Mouse (Mus musculus) v-Abl transformed pro-B cells (cell line): ENCODE results near the gene Kbtbd4.
"Not testable (repeated sequence)": the region's sequence is repeated elsewhere in the genome, so short reads cannot be mapped to it uniquely, and the experiment has no call there.

Experiments
- in situ Hi-C, 2 experiments: fragments of 400-800 bp; cut with MboI; formaldehyde crosslinking; loops; one replicate each; pipeline ENCODE4 v1.15.1; 2025; ENCODE audit not compliant: unreplicated experiment in 2 of 2

Kbtbd4 gene

DNA sequence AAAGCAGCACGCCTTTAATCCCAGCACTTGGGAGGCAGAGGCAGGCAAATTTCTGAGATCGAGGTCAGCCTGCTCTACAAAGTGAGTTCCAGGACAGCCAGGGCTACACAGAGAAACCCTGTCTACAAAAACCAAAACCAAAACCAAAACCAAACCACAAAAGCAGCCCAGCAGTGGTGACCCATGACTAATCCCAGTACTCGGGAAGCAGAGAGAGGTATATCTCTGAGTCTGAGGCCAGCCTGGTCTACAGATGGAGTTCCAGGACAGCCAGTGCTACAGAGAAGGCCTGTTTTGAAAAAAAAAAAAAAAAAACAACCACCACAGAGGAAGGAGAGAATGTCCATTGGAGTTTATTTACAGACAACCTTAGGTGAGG, 10.3 kb upstream of the Kbtbd4 start:
- in situ Hi-C loops = not testable (repeated sequence)

DNA sequence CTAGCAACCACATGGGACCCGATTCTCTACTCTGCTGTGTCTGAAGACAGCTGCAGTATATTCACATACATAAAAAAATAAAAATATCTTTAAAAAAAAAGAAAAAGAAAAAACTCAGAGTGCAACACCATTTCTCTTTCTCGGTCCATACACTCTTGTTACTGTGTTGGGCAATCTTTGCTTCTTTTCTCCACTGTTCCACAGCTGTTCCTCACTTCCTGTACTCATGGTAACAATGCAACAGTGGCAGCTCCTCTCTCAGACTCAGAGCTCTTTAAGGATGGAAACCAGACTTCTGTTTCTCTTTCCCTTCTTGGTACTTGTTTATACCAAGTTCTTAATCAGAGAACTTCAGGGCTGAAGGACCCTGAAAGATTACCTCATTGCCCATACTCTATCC, 1.1 kb upstream of the Kbtbd4 start:
- in situ Hi-C loops = no loop called here

GRCm38 (mm10) chr2:90904856-90905224, 300 bp downstream of the Kbtbd4 start:
- in situ Hi-C loops = no loop called here

DNA sequence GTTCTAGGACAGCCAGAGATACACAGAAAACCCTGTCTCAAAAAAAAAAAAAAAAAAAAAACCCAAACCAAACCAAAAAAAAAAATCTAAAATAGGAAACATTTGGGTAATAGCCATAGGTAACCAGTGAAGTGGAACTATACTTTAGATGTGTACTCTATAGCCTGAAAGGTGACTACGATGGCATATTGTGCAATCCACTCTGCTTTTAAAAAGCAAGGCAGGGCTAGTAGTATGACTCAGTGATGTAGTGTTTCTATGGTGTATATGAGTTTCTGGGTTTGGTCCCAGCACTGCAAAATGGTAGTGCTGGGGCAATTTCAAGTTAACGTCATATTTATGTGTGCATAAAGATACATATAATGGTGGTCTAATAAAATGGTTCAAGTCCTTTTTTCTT, 2.2 kb downstream of the Kbtbd4 start:
- in situ Hi-C loops = no loop called here

GRCm38 (mm10) chr2:90910861-90911260, 6.3 kb downstream of the Kbtbd4 start:
- in situ Hi-C loops = no loop called here

- in situ Hi-C loops = no loop called here
Measured at GRCm38 (mm10) chr2:90911668-90912067, 7.1 kb downstream of the Kbtbd4 start.

GRCm38 (mm10) chr2:90913671-90914070, 9.1 kb downstream of the Kbtbd4 start:
- in situ Hi-C loops = no loop called here

DNA sequence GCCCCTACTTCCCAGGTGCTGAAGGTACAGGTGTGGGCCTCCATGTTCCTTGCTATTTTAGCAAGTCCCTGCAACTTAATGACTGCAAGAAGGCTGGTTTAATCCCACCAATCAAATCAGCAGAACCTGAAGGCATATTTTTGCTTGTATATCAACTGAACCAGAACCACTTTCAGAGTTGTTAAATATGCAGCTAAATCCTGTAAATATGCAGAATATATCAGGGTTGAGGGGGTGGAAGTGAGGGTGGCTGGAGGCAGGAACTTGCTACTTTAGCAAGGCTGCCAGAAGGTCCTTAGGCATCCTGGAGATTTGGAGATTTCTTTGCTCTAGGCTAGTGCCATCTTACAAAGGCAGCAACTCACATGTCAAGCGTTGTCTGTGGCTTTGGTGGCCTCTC, 11.0 kb downstream of the Kbtbd4 start:
- in situ Hi-C loops = no loop called here

DNA sequence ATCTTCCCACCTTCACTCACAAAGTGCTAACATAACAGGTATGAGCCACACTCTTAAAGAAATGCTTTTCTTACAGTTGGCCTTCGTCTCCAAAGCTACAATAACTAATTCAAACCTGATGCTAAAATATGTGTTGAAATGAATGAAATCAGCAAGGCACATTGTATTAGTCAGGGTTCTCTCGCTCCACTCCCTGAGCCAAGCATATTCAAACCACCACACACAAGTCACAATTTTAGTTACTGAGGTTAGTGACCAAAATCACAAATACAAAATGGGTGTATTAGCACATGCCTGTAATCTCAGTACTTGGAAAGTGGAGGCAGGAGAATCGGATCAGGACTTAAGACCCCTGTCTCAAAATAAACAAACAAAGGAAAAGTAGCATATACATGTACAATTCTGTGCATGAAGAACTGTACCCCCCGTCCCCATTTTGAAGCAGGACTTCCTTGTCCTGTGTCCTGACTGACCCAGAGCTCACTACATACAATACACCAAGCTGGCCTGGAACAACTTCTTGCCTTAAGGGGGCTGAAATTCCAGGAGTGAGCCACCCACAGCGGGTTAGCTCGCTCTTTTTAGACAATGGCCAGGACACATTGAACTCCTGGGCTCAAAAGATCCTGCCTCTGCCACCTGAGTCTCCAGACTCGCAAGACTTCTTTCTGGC, 12.2 kb downstream of the Kbtbd4 start:
- in situ Hi-C loops = no loop called here

DNA sequence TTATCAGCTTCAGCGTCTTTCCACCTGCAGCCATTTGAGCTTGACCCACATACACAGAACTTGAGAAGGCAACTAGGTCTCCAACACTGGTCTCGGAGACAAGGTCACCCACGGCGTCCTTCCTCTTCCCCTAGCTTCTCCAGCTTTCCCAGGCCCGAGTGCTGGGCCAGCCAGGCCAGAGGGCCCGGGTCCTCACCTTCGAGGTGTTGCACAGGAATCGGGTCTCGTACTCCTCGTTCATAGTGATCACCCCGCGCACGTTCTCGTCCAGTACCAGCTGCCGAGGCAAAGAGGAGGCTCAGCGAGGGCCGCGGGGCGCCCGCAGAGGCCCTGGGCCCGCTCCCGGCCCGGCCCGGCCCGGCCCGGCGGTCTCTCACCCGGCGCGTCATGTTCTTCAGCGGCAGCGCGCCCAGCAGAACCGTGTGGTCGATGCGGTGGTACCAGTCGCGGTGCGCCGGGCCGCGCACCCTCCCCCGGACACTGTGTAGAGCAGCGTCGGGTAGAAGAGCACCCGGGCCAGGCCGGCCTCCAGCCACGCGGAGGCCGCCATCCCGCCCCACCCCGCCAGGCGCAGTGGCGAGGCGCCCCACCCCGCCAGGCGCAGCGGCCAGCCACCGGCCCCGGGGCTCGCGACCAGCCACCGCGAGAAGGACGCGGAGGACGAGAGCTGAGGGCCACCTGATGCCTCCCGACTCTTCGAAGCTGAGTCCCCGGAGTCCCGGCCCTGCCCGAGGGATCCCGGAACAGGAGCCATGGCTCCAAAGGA, 12.9 kb downstream of the Kbtbd4 start:
- in situ Hi-C loops = no loop called here

- in situ Hi-C loops = no loop called here
Measured at GRCm38 (mm10) chr2:90917999-90918698, 13.6 kb downstream of the Kbtbd4 start.

- in situ Hi-C loops = no loop called here
Measured at GRCm38 (mm10) chr2:90921178-90921577, 16.6 kb downstream of the Kbtbd4 start.

DNA sequence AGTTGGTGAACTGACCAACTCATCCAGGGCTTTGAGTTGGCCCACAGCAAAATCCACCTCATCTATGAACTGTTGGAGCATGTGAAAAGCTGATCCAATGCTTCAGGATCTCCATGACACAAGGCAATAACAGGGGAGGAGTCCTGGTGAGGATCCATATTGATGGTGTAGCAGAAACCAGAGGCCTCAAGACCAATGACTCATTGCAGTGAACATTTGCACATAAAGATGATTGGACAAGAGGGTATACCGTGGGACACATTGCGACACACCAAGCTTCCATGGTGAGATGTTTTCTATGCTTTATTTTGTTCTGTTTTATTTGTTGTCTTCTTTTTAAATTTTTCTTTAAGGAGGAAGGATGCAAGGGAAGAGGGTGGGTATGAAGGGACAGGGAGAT, 18.1 kb downstream of the Kbtbd4 start:
- in situ Hi-C loops = no loop called here

DNA sequence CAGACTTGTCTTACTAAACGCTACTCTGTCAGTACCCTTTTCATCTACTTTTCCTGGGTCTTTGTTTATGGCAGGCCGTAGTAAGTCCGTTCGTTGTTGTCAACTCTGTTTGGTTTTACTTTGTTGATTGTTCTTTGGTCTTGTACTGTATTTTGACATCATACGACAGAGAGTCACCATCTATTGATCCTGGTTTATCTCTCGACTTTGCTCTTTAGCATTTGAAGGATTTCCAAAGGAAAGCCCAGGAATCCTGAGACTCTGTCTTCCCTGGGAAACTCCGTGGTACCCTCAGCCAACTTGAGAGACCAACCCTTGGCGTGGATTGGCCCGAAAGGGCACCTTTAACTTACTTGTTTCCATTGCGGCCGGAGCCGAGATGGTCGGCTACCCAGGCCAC, 24.0 kb downstream of the Kbtbd4 start:
- in situ Hi-C loops = no loop called here

GRCm38 (mm10) chr2:90931829-90932228, 27.3 kb downstream of the Kbtbd4 start:
- in situ Hi-C loops = no loop called here

- in situ Hi-C loops = no loop called here
Measured at GRCm38 (mm10) chr2:90932273-90932672, 27.7 kb downstream of the Kbtbd4 start.

DNA sequence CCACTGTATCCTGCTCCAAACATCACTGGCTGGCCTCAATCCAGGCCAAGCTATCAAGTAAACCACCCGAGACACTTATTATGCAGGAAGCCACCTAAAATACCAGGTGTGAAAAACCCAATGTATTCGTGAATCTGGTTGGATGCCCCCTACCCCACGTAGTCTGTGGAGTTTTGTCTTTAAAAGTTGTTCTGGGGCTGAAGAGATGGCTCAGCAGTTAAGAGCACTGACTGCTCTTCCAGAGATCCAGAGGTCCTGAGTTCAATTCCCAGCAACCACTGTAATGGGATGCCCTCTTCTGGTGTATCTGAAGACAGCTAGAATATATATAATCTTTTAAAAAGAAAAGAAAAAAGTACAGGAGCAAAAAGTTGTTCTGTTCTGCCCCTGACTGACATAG, 33.8 kb downstream of the Kbtbd4 start:
- in situ Hi-C loops = no loop called here

DNA sequence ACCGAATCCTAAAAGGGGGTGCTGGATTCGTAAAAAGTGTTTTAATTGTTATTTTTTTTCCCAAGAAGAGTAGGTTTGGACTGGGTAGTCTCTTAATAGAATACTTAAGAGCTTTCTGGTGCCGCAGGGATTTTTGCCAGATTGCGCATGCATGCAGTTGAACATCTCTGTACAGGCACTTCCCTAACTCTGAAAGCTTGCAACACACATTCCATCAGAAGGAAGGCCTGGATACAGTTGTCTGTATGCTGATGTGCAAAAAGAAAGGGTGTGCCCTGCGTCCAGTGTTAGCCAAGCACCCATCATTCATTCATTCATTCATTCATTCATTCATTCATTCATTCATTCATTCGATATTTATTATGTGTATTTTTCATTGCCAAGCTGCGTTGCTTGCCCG, 35.2 kb downstream of the Kbtbd4 start:
- in situ Hi-C loops = no loop called here

GRCm38 (mm10) chr2:90940233-90941229, 36.0 kb downstream of the Kbtbd4 start, which contains the start of gene Celf1:
TSS of gene Celf1 (plus strand) at chr2:90940382.
- in situ Hi-C loops = no loop called here

DNA sequence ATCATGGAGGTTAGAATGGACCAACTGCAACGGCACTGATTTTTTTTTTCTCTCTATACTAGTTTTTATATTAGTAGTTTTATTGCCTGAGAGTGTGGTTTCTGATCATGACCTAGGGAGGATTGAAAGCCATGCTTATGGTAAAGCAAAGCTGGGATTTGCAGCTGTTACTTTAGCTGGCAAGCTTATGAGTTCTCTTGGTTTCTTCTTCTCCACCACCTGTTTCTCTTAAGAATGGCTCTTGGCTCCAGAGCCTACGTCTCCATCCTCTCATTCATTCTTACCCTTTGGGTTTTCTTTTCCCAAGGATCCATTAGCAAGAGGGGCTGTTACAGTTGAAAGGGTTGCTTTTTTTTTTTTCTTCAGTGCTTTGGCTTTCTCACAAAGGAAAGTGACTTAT, 37.2 kb downstream of the Kbtbd4 start:
- in situ Hi-C loops = no loop called here

DNA sequence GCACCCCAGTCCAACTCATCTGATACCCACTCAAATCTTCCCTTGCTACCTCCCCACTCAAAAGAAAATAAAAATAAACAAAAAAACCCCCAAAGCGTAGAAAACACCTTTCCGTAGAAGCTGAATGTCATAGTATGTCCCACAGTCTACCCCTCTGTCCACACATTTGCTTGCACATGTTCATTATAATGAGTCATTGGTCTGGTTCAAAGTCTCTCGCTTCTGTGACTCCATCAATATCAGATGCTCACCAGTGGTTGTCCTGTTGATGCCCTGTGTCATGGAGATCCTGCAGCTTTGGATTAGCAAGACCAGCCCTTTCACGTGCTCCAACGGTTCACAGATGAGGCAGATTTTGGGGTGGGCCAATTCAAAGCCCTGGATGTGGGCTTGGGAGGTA, 45.6 kb downstream of the Kbtbd4 start:
- in situ Hi-C loops = no loop called here
